Mouse (Mus musculus) midbrain, embryonic 14.5 days (tissue): ENCODE data around the gene Tcte1. TPM values are rescaled to one million over a fixed set of nuclear protein-coding genes. Genes with fewer than 3 reads are reported as not detected.

Experiments
- polyA plus RNA-seq: library from polyadenylated mRNA; unstranded; fragments of >200 nt; fragmentation: Nextera tagmentation; extraction: Ambion mirVana; gene quantifications from 2 replicates; pipeline ENCODE4 v1.2.1, GENCODE M21; 2014

Gene Tcte1
- polyA plus RNA-seq, 1 experiment from 2014 or later, result 3.0 TPM

Other genes starting within 250 kb of the Tcte1 start
- gene Cdc5l, start 89.7 kb upstream of the Tcte1 start, polyA plus RNA-seq, result 60.0 and 69.9 TPM in 2 replicates
- 2.1 and 3.1 TPM in 2 replicates for gene Spats1, start 48.0 kb upstream of the Tcte1 start, polyA plus RNA-seq
- 13.6 and 14.8 TPM in 2 replicates for gene Aars2, start 16.6 kb upstream of the Tcte1 start, polyA plus RNA-seq
- 20.4 and 24.1 TPM in 2 replicates for gene Tmem151b, start 26.2 kb downstream of the Tcte1 start, polyA plus RNA-seq
- gene Nfkbie, start 32.3 kb downstream of the Tcte1 start, polyA plus RNA-seq, result 4.2 and 4.9 TPM in 2 replicates
- 73.0 and 77.1 TPM in 2 replicates for gene Slc35b2, start 40.4 kb downstream of the Tcte1 start, polyA plus RNA-seq
- gene Hsp90ab1, start 49.8 kb downstream of the Tcte1 start, polyA plus RNA-seq, result 1,248 and 1,388 TPM in 2 replicates
- 21.2 and 33.2 TPM in 2 replicates for gene Slc29a1, start 76.2 kb downstream of the Tcte1 start, polyA plus RNA-seq
- gene Mymx, start 78.7 kb downstream of the Tcte1 start, polyA plus RNA-seq, result not detected in 2 replicates
- 0.08 and 2.4 TPM in 2 replicates for gene Capn11, start 135.9 kb downstream of the Tcte1 start, polyA plus RNA-seq
- gene Mrpl14, start 162.9 kb downstream of the Tcte1 start, polyA plus RNA-seq, result 110 and 139 TPM in 2 replicates
- gene Tmem63b, start 163.5 kb downstream of the Tcte1 start, polyA plus RNA-seq, result 123 and 130 TPM in 2 replicates
- 0.47 TPM in 1 of 2 replicates, not detected in the other for gene 1600014C23Rik, start 210.4 kb downstream of the Tcte1 start, polyA plus RNA-seq